In genomic region chr5:115529742-115530446, GRCm38 (mm10) we compare ENCODE assay signal across 8 mouse cellular contexts. TPM values are rescaled to one million over a fixed set of nuclear protein-coding genes. Genes with fewer than 3 reads are reported as not detected.
A peak's percentile ranks its signal among the peaks of the same experiment; 100 is the strongest.
DNase-seq lines count a peak whose midpoint lies in the region; ATAC-seq and TF ChIP-seq lines count a peak whose summit lies in the region.

No protein-coding gene starts in this region.

- H3K4me3 ChIP-seq in layer of hippocampus, adult 2 months, result no peak overlapping the region
- no peak overlapping the region for H3K4me3 ChIP-seq in embryonic facial prominence, embryonic 13.5 days
- H3K4me3 ChIP-seq in hindbrain, postnatal 0 days (ENCODE audit: low read length), result no peak overlapping the region
- no peak overlapping the region for H3K4me3 ChIP-seq in midbrain, embryonic 15.5 days

- WGBS in embryonic facial prominence, embryonic 13.5 days, result 64% methylated on average over 7 of the region's 7 CpGs
- 38% methylated on average over 5 of the region's 7 CpGs for WGBS in hindbrain, postnatal 0 days
- 72% methylated on average over 7 of the region's 7 CpGs for whole genome bisulfite sequencing in midbrain, embryonic 15.5 days

- no peaks in the 10 kb centered on the region for H3K9me3 ChIP-seq in embryonic facial prominence, embryonic 13.5 days
- no peaks in the 10 kb centered on the region for H3K9me3 ChIP-seq in hindbrain, postnatal 0 days (ENCODE audit: low read length)
- no peaks in the 10 kb centered on the region for H3K9me3 ChIP-seq in midbrain, embryonic 15.5 days

- DNase-seq in layer of hippocampus, adult 2 months (ENCODE audit: low spot score in 2 of 2), result no peak
- no peak for DNase-seq in layer of hippocampus, postnatal 25 days (ENCODE audit: extremely low spot score in 1 of 2, low spot score in 1 of 2)
- DNase-seq in hindbrain, postnatal 0 days (ENCODE audit: low spot score), result no peak
- DNase-seq in layer of hippocampus, adult 9-11 months, result no peak
- DNase-seq in gastrocnemius, postnatal 25 days, result no peak
- no peak for DNase-seq in layer of hippocampus, postnatal 10 days (ENCODE audit: low spot score in 2 of 2)

- 0 out of 2 replicates have a peak, but pooled peaks cover 3% of the 10 kb centered on the region for H3K36me3 ChIP-seq in embryonic facial prominence, embryonic 13.5 days
- H3K36me3 ChIP-seq in hindbrain, postnatal 0 days (ENCODE audit: insufficient read depth, low read length), result no peaks in the 10 kb centered on the region
- H3K36me3 ChIP-seq in midbrain, embryonic 15.5 days (replicated peaks), result no peaks in the 10 kb centered on the region

- H3K27me3 ChIP-seq in embryonic facial prominence, embryonic 13.5 days, result no peaks in the 10 kb centered on the region
- no peaks in the 10 kb centered on the region for H3K27me3 ChIP-seq in hindbrain, postnatal 0 days (ENCODE audit: insufficient read depth, low read length)
- no peaks in the 10 kb centered on the region for H3K27me3 ChIP-seq in midbrain, embryonic 15.5 days (replicated peaks)

- H3K27ac ChIP-seq in layer of hippocampus, adult 2 months, result peak overlapping the region; percentile 87
- peak overlapping the region; percentile 58 for H3K27ac ChIP-seq in embryonic facial prominence, embryonic 13.5 days
- peak overlapping the region; percentile 66 for H3K27ac ChIP-seq in hindbrain, postnatal 0 days
- H3K27ac ChIP-seq in midbrain, embryonic 15.5 days, result peak overlapping the region; percentile 26; the same call in 1 of the 2 replicates

- no peak overlapping the region for H3K4me2 ChIP-seq in embryonic facial prominence, embryonic 13.5 days
- H3K4me2 ChIP-seq in hindbrain, postnatal 0 days (ENCODE audit: low read depth, low read length), result 0 out of 2 replicates have a peak overlapping the region, but pooled peaks have one; percentile 5
- no peak overlapping the region for H3K4me2 ChIP-seq in midbrain, embryonic 15.5 days

- H3K4me1 ChIP-seq in embryonic facial prominence, embryonic 13.5 days, result peaks cover 81% of the 10 kb centered on the region
- H3K4me1 ChIP-seq in hindbrain, postnatal 0 days (ENCODE audit: insufficient read depth, low read length), result peaks cover 41% of the 10 kb centered on the region
- peaks cover 24% of the 10 kb centered on the region for H3K4me1 ChIP-seq in midbrain, embryonic 15.5 days

- no peak for ATAC-seq in embryonic facial prominence, embryonic 13.5 days (ENCODE audit: insufficient number of reproducible peaks, insufficient read depth, low FRiP score, low TSS enrichment, low read depth)
- ATAC-seq in hindbrain, postnatal 0 days, result no peak
- ATAC-seq in midbrain, embryonic 15.5 days (replicated peaks), result no peak

- H3K9ac ChIP-seq in embryonic facial prominence, embryonic 13.5 days, result peak overlapping the region; percentile 51; the same call in 1 of the 2 replicates
- H3K9ac ChIP-seq in hindbrain, postnatal 0 days (replicated peaks; ENCODE audit: low read length), result no peak overlapping the region
- H3K9ac ChIP-seq in midbrain, embryonic 15.5 days, result no peak overlapping the region

- TF ChIP-seq CTCF in layer of hippocampus, adult 2 months (conservative IDR thresholded peaks at IDR 0.05), result no peak
- no peak for TF ChIP-seq CTCF in hindbrain, postnatal 0 days (IDR thresholded peaks at IDR 0.05; ENCODE audit: low read depth)

RNA-seq across cellular contexts. Expression of gene Pxn, which starts 23.4 kb away (rescaled TPM):
- total RNA-seq in layer of hippocampus, adult 2 months (2021), result 10 to 100 TPM; 40.8 to 47.3 TPM
- total RNA-seq in layer of hippocampus, postnatal 25 days (2021), result 10 to 100 TPM; 30.9 to 41.9 TPM
- polyA plus RNA-seq in embryonic facial prominence, embryonic 13.5 days (2015; fragmentation: Nextera tagmentation; extraction: Ambion mirVana), result 39.6 and 44.2 TPM in 2 replicates
- 40.6 and 41.0 TPM in 2 replicates for total RNA-seq in hindbrain, postnatal 0 days (2014; rRNA removed)
- polyA plus RNA-seq in hindbrain, postnatal 0 days (2015; fragmentation: Nextera tagmentation; extraction: Ambion mirVana), result 16.8 and 18.0 TPM in 2 replicates
- 20.4 and 20.9 TPM in 2 replicates for polyA plus RNA-seq in midbrain, embryonic 15.5 days (2015; fragmentation: Nextera tagmentation; extraction: Ambion mirVana)
- total RNA-seq in gastrocnemius, postnatal 25 days (2021), result 10 to 100 TPM; 70.0 to 78.1 TPM
- total RNA-seq in layer of hippocampus, postnatal 10 days (2021), result 10 to 100 TPM; 30.0 to 30.8 TPM

RNA-seq across cellular contexts. Expression of gene Rplp0, which starts 29.4 kb away (rescaled TPM):
- 100 to 1,000 TPM; 225 to 234 TPM for total RNA-seq in layer of hippocampus, adult 2 months (2021)
- total RNA-seq in layer of hippocampus, postnatal 25 days (2021), result 100 to 1,000 TPM; 251 to 264 TPM
- polyA plus RNA-seq in embryonic facial prominence, embryonic 13.5 days (2015; fragmentation: Nextera tagmentation; extraction: Ambion mirVana), result 1,563 and 1,729 TPM in 2 replicates
- total RNA-seq in hindbrain, postnatal 0 days (2014; rRNA removed), result 1,557 and 1,861 TPM in 2 replicates
- polyA plus RNA-seq in hindbrain, postnatal 0 days (2015; fragmentation: Nextera tagmentation; extraction: Ambion mirVana), result 786 and 796 TPM in 2 replicates
- 811 and 847 TPM in 2 replicates for polyA plus RNA-seq in midbrain, embryonic 15.5 days (2015; fragmentation: Nextera tagmentation; extraction: Ambion mirVana)
- total RNA-seq in gastrocnemius, postnatal 25 days (2021), result 100 to 1,000 TPM; 558 to 572 TPM
- 100 to 1,000 TPM; 458 to 467 TPM for total RNA-seq in layer of hippocampus, postnatal 10 days (2021)

RNA-seq across cellular contexts. Expression of gene Gcn1l1, which starts 35.2 kb away (rescaled TPM):
- total RNA-seq in layer of hippocampus, adult 2 months (2021), result 10 to 100 TPM; 74.5 to 76.7 TPM
- 10 to 100 TPM; 65.8 to 79.7 TPM for total RNA-seq in layer of hippocampus, postnatal 25 days (2021)
- polyA plus RNA-seq in embryonic facial prominence, embryonic 13.5 days (2015; fragmentation: Nextera tagmentation; extraction: Ambion mirVana), result 45.8 and 47.9 TPM in 2 replicates
- total RNA-seq in hindbrain, postnatal 0 days (2014; rRNA removed), result 73.4 and 81.7 TPM in 2 replicates
- 22.8 and 24.3 TPM in 2 replicates for polyA plus RNA-seq in hindbrain, postnatal 0 days (2015; fragmentation: Nextera tagmentation; extraction: Ambion mirVana)
- polyA plus RNA-seq in midbrain, embryonic 15.5 days (2015; fragmentation: Nextera tagmentation; extraction: Ambion mirVana), result 48.3 and 53.4 TPM in 2 replicates
- total RNA-seq in gastrocnemius, postnatal 25 days (2021), result 10 to 100 TPM; 26.1 to 30.7 TPM
- 10 to 100 TPM; 76.4 to 96.2 TPM for total RNA-seq in layer of hippocampus, postnatal 10 days (2021)

RNA-seq across cellular contexts. Expression of gene Sirt4, which starts 45.4 kb away (rescaled TPM):
- total RNA-seq in layer of hippocampus, adult 2 months (2021), result 10 to 100 TPM; 37.8 to 56.5 TPM
- 10 to 100 TPM; 27.6 to 39.7 TPM for total RNA-seq in layer of hippocampus, postnatal 25 days (2021)
- 24.8 and 28.1 TPM in 2 replicates for polyA plus RNA-seq in embryonic facial prominence, embryonic 13.5 days (2015; fragmentation: Nextera tagmentation; extraction: Ambion mirVana)
- total RNA-seq in hindbrain, postnatal 0 days (2014; rRNA removed), result 25.8 and 33.7 TPM in 2 replicates
- 20.2 and 21.8 TPM in 2 replicates for polyA plus RNA-seq in hindbrain, postnatal 0 days (2015; fragmentation: Nextera tagmentation; extraction: Ambion mirVana)
- 31.6 and 32.6 TPM in 2 replicates for polyA plus RNA-seq in midbrain, embryonic 15.5 days (2015; fragmentation: Nextera tagmentation; extraction: Ambion mirVana)
- 10 to 100 TPM; 13.8 to 14.1 TPM for total RNA-seq in gastrocnemius, postnatal 25 days (2021)
- total RNA-seq in layer of hippocampus, postnatal 10 days (2021), result 10 to 100 TPM; 25.8 to 29.8 TPM

Comparison
In these comparisons a context has a peak if more than half of its experiments do, and no peak if none do; other contexts are left out.
1. H3K27ac ChIP-seq: peak in every context shown above with its lines; median percentile 87 in layer of hippocampus, adult 2 months; 66 in hindbrain, postnatal 0 days; 58 in embryonic facial prominence, embryonic 13.5 days; 26 in midbrain, embryonic 15.5 days.